Mouse (Mus musculus): ENCODE measurements around the gene Hist1h3d.

GRCm38 (mm10) chr13:23534368-23535131 lies 41.0 kb upstream of the Hist1h3d start:
- TF ChIP-seq MAX (IDR thresholded peaks at IDR 0.05; ENCODE audit: low read length) (no peak), CTCF (IDR thresholded peaks at IDR 0.05 in 2 of 3, conservative IDR thresholded peaks at IDR 0.05 in 1 of 3; ENCODE audit: control insufficient read depth in 1 of 3, insufficient read depth in 1 of 3, low read depth in 2 of 3, low read length in 3 of 3, poor library complexity in 1 of 3, severe bottlenecking in 1 of 3) (no peak), POLR2A (IDR thresholded peaks at IDR 0.05; ENCODE audit: control insufficient read depth in 1 of 2, insufficient read depth in 1 of 2, low read depth in 1 of 2, low read length in 2 of 2, poor library complexity in 1 of 2) (peak; percentile 43 to 51; a peak in 3 of 4 replicates), USF1 (IDR thresholded peaks at IDR 0.05; ENCODE audit: low read depth, low read length) (no peak), SMC3 (IDR thresholded peaks at IDR 0.05; ENCODE audit: low read depth, low read length) (no peak), ZMIZ1 (IDR thresholded peaks at IDR 0.05; ENCODE audit: low read depth, low read length) (no peak), UBTF (IDR thresholded peaks at IDR 0.05; ENCODE audit: borderline replicate concordance, insufficient read depth, low read depth, low read length) (no peak), CHD2 (IDR thresholded peaks at IDR 0.05; ENCODE audit: low read length) (no peak), KAT2A (conservative IDR thresholded peaks at IDR 0.05; ENCODE audit: low read depth, low read length) (no peak)
